Mouse (Mus musculus): Measurements from ENCODE around the gene Epha10.
A peak's percentile ranks its signal among the peaks of the same experiment; 100 is the strongest.

Epha10 gene

GRCm38 (mm10) chr4:124880599-124880998, at the start of gene Epha10:
TSS of gene Epha10 (plus strand) at chr4:124880899.
- DNase-seq (ENCODE audit: low spot score in 2 of 2): no peak

DNA sequence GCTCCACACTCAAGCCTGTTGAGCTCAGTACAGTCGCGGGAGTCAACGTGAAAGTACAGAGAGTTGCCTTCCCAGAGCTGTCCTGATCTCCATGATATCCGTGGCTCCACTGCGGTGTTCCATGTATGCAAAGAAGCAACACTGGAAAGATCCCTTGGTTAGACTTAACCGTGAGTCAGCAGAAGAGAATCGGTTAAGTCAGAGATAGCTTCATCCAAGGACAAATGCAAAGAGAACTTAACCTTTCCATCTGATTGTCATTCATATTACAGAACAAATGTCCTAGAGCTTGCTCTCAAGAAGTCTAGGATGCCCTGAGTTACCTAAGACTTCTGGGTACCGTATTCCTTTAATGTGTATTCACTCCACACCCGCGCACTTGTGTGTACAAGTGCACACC, 47.9 kb upstream of the Epha10 start:
- DNase-seq (ENCODE audit: low spot score in 2 of 2): no peak

DNA sequence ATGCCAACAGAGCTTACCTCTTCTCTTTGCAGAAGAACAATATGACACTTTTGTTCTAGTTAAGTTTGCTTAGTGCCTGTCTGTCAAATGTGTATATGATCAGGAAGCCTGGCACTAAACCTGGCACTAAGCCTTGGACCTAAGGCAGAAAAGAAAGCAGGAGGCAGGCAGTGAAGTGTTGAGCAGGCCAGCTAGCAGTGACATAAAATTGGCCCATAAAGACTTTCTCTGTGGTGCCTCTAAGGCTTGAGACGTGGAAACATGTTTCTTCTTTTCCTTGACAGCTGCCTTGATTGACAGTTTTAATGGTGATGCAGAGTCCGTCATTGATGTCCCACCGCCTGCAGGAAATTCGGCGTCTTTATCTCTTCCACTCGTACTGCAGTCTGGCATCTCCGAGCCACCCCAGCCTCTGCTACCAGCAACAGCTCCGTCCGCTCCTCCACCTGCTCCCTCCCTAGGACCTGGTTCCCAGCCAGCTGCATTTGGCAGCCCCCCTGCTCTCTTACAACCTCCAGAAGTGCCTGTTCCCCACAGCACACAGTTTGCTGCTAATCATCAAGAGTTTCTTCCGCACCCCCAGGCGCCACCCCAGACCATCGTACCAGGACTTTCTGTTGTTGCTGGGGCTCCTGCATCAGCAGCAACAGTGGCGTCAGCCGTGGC, 42.5 kb upstream of the Epha10 start:
- DNase-seq (ENCODE audit: low spot score in 2 of 2): no peak

DNA sequence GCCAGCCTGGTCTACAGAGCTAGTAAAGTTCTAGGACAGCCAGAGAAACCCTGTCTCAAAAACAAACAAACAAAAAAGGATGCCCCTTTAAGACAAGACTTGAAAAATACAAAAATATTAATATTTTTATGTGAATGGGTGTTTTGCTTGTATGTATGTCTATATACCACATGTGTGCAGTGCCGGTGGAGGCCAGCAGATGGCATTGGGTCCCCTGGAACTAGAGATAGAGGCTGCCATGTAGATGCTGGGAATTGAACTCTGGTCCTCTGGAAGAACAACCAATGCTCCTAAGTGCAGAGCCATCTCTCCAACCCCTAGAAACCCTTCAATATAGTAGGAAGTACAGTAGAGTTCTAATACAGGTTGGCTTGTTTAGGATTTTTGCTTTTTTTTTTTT, 39.7 kb upstream of the Epha10 start:
- DNase-seq (ENCODE audit: low spot score in 2 of 2): no peak

DNA sequence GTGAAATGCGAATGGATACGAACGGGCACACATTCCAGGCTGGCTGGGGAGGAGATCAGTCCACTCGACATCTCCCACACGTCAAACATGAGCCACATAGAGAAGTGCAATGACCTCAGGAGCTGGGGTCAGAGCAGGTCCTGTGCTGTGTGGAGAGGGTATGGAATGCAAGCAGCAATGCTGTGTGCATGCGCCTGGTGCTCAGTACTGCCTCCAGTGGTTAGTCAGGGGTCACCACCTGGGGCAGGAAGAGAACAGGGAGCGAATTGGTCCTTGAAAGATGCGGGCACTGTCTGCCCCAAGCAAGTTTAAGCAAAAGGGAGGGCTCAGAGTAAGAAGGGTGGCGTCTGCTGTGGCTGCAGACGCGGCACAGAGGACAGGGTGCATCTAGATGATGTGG, 37.2 kb upstream of the Epha10 start:
- DNase-seq (ENCODE audit: low spot score in 2 of 2): no peak

DNA sequence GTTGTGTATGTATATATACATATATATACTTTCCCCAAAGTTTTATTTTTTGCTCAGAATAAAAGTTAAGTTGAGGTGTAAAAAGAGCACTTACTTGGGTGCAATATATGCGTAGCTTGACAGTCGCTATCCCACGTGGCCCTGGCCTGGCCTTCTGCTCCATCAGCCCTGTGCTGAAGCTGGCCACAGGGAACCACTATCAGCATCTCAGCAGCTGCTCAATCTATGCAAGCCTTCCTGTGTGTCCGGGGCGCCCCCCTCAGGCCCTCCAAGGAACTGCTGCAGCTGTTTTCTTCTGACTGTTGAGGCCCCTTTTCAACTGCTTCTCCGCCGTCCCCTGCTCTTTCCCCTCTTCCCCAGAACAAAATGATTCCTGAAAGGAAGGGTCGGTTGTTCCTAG, 33.1 kb upstream of the Epha10 start:
- DNase-seq (ENCODE audit: low spot score in 2 of 2): peak; percentile 64 to 72

- no peak for DNase-seq (ENCODE audit: low spot score in 2 of 2)
Measured at GRCm38 (mm10) chr4:124849631-124850260, 31.0 kb upstream of the Epha10 start.

- peak; percentile 90 to 91 for DNase-seq (ENCODE audit: low spot score in 2 of 2)
Measured at GRCm38 (mm10) chr4:124850261-124850913, 30.3 kb upstream of the Epha10 start, which contains the start of gene Yrdc. TSS of gene Yrdc (plus strand) at chr4:124850679.

DNA sequence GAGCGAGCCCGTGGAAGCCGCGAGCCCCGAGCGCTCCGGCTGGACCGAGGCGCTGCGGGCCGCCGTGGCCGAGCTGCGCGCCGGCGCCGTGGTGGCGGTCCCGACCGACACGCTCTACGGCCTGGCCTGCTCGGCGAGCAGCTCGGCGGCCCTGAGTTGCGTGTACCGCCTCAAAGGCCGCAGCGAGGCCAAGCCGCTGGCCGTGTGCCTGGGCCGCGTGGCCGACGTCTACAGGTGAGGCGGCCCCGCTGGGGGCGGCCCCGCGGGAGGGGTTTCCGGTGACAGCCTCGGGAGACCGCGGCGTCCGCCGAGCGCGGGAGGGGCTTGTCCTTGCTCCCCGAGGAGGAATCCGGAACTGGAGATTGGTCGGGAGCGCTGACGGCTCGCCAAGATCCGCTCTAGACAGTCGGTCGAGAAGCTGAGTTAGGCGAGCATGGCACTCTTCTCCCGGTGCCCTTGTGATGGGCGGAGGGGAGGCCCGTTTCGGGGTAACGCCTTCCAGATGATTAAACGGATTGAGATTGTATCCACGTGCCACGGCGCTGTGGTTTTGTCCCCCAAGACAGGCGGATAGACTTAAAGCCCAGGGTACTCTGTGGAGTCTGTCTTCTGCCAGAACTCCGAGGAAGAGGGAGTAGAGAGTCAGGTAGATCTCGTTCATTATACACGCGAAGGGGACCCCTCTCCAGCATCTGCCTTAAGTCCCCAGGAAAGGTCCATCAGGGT, 29.6 kb upstream of the Epha10 start, which contains the start of gene 1110065P20Rik:
Gene 1110065P20Rik (minus strand): TSS at position 264 of the 726 bp plus-strand sequence.
- peak; percentile 67 to 71 for DNase-seq (ENCODE audit: low spot score in 2 of 2)

DNA sequence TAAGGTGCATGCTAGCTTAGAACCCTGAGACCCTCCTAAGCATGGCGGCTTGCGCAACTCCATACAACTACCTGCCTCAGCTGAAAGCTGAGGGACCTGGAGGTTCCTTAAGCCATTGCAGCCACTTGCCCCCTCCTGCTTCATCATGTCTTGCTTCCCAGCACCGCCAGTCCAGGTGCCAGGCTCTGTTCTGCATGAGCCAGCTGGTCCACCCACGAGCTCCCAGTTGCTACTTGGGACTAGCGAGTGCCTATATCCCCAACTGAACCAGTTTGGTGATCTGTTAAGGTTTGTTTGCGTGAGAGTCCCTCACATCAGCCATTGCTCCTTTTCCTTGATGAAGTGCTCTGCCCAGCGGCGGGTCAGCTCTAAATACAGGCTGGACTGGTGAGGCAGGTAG, 24.4 kb upstream of the Epha10 start:
- no peak for DNase-seq (ENCODE audit: low spot score in 2 of 2)

DNA sequence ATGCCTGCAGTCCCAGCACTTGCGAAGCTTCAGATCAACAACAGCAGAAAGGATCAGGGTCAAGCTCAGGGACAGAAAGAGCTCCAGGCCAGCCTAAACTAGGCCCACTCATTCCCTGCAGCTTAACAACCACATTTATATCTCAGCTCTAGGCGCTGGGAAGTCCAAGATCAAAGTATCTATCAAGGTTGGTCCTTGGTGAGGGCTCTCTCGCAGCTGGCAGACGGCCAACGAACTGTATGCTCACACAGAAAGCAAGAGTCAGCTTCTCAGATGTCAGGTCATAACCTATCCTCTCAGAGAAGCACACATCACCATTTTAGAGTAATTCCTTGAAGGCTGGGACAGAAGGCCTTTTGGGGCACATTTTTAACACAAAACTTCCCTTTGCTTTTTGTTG, 22.3 kb upstream of the Epha10 start:
- no peak for DNase-seq (ENCODE audit: low spot score in 2 of 2)

- no peak for DNase-seq (ENCODE audit: low spot score in 2 of 2)
Measured at GRCm38 (mm10) chr4:124860446-124860845, 20.3 kb upstream of the Epha10 start.

DNA sequence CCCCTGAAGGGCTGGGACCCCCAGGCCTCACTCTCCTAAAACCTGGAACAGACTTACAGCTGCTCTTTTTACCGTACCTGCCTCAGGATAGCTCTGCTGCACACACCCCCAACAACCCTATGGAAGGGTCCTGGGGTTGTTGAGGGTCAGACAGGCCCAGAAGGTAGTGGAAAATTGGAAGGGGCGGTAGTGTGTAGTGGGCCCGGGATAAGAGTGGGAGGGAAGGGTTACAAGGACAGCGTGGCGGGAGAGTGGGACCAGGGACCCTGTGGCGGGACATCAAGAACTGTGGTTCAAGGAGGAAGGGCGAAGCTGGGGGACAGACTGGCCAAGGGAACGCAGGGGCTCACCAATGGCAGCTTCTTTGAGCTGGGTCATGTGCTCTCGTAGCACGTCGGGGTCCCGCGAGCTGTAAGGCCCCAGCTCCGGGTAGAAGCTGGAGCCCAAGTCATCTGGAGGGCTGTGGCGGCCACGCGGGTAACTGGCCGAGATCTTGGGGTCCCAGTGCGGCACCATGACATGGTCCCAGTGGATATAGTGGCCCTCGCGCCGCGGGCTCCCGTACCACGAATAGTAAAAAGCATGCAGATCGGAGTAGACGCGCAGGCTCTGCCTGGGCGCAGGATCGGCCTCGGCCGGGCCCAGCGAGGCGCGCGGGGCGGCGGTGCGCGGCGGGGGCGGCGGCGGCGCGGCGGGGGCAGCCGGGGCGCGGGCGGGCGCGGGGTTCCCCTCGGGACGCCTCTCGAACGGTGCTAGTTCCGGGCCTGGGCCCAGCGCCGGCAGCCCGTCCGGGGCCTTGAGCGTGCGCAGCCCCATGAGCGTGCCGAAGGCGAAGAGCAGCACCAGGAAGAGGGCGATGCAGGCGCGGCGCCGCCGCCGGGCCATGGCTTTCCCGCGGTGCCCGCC, 19.2 kb upstream of the Epha10 start, which contains the start of gene Maneal:
Gene Maneal (minus strand): TSS at position 889 of the 906 bp plus-strand sequence.
- no peak for DNase-seq (ENCODE audit: low spot score in 2 of 2)

DNA sequence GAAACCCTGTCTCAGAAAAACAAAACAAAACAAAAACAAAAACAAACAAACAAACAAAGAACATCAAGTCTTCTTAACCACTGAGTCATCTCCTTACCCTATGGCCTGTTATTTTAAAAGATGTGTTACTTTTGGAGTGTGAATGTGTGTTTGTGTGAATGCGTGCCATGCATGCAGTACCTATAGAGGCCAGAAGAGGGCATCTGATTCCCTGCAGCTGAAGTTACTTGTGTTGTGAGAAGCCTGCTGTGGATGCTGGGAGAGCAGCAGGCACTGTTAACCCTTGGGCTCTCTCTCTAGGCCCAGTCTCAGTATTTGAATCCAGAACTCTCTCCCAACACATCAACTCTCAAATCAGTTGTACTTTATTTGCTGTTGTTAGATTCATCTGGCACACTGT, 8.0 kb upstream of the Epha10 start:
- DNase-seq (ENCODE audit: low spot score in 2 of 2): no peak

GRCm38 (mm10) chr4:124881341-124881908, 726 bp downstream of the Epha10 start:
- DNase-seq (ENCODE audit: low spot score in 2 of 2): no peak

- DNase-seq (ENCODE audit: low spot score in 2 of 2): no peak
Measured at GRCm38 (mm10) chr4:124882151-124882729, 1.5 kb downstream of the Epha10 start.

- no peak for DNase-seq (ENCODE audit: low spot score in 2 of 2)
Measured at GRCm38 (mm10) chr4:124888702-124889101, 8.0 kb downstream of the Epha10 start.

DNA sequence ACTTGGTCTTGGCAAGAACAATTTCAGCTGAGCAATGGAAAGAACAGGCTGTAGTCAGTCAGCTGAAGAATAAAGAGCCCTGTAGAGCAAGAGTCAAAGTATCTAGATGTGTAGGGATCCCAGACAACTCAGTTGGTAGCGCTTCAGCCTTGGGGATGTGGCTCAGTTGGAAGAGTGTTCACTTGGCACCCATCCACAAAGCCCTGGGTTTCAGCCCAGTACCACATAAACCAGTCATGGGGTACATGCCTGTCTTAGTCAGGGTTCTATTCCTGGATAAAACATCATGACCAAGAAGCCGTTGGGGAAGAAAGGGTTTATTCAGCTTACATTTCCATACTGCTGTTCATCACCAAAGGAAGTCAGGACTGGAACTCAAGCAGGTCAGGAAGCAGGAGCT, 9.2 kb downstream of the Epha10 start:
- DNase-seq (ENCODE audit: low spot score in 2 of 2): no peak

- no peak for DNase-seq (ENCODE audit: low spot score in 2 of 2)
Measured at GRCm38 (mm10) chr4:124890831-124891230, 10.1 kb downstream of the Epha10 start.

GRCm38 (mm10) chr4:124893769-124894168, 13.1 kb downstream of the Epha10 start:
- DNase-seq (ENCODE audit: low spot score in 2 of 2): no peak
